Mouse (Mus musculus): ENCODE measurements around the gene Zfp119b. TPM values are rescaled to one million over a fixed set of nuclear protein-coding genes. Genes with fewer than 3 reads are reported as not detected.
A peak's percentile ranks its signal among the peaks of the same experiment; 100 is the strongest.

Zfp119b gene
- polyA plus RNA-seq, 1 experiment from 2014 or later: 3.5 TPM

GRCm38 (mm10) chr17:55964996-55965395 is 15.7 kb upstream of the Zfp119b start:
- 82% methylated on average over 9 of the region's 9 CpGs for WGBS
- no peak overlapping the region for H3K27ac ChIP-seq
- peaks cover 6% of the 10 kb centered on the region; the same call in 1 of the 2 replicates for H3K4me1 ChIP-seq (replicated peaks)
- H3K4me2 ChIP-seq (replicated peaks): no peak overlapping the region
- H3K9me3 ChIP-seq: no peaks in the 10 kb centered on the region
- ATAC-seq: no peak
- no peak overlapping the region for H3K4me3 ChIP-seq (replicated peaks)
- H3K9ac ChIP-seq: no peak overlapping the region
- peaks cover 36% of the 10 kb centered on the region for H3K36me3 ChIP-seq
- H3K27me3 ChIP-seq (replicated peaks): 0 out of 2 replicates have a peak, but pooled peaks cover 4% of the 10 kb centered on the region

- Histone ChIP-seq H3K4me1 (replicated peaks) (peaks cover 9% of the 10 kb centered on the region; the same call in 1 of the 2 replicates), H3K4me3 (replicated peaks) (no peak overlapping the region), H3K36me3 (peaks cover 36% of the 10 kb centered on the region), H3K27ac (no peak overlapping the region), H3K27me3 (replicated peaks) (no peaks in the 10 kb centered on the region), H3K9ac (no peak overlapping the region), H3K9me3 (no peaks in the 10 kb centered on the region), H3K4me2 (replicated peaks) (no peak overlapping the region)
- 95% methylated on average over 10 of the region's 10 CpGs for WGBS
- no peak for ATAC-seq
These were observed 15.2 kb upstream of the Zfp119b start for GRCm38 (mm10) chr17:55964496-55964895.

GRCm38 (mm10) chr17:55963171-55963570 is 13.9 kb upstream of the Zfp119b start:
- 64% methylated on average over 14 of the region's 14 CpGs for WGBS
- ATAC-seq: no peak

DNA sequence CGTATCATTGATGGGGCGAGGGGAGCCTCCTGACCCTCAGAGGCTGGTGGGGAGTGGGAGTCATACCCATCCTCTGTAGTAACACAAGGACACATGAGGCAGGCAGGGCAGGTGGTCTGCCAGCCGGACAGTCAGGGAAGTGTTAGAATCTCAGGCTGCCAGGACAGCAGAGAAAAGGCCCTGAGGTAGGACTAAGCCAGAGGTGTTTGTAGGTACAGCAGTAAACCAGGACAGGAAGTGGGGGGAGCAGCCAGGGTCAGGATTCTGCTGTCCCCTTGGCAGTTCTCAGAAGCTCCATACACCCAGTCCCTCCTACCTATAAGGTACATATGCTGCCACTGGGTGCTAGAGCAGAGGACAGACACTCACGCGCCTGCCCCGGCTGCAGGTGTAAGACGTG is 12.3 kb upstream of the Zfp119b start:
- H3K4me1 ChIP-seq (replicated peaks): peaks cover 25% of the 10 kb centered on the region
- no peaks in the 10 kb centered on the region for H3K9me3 ChIP-seq
- no peak for ATAC-seq
- H3K27me3 ChIP-seq (replicated peaks): no peaks in the 10 kb centered on the region
- H3K27ac ChIP-seq: no peak overlapping the region
- 96% methylated on average over 7 of the region's 7 CpGs for WGBS
- H3K36me3 ChIP-seq: peaks cover 28% of the 10 kb centered on the region
- H3K4me2 ChIP-seq (replicated peaks): no peak overlapping the region
- H3K9ac ChIP-seq: no peak overlapping the region
- no peak overlapping the region for H3K4me3 ChIP-seq (replicated peaks)

More at GRCm38 (mm10) chr17:55963171-55963570, 13.9 kb upstream of the Zfp119b start:
- no peaks in the 10 kb centered on the region for H3K9me3 ChIP-seq
- H3K36me3 ChIP-seq: peaks cover 36% of the 10 kb centered on the region
- H3K4me1 ChIP-seq (replicated peaks): peaks cover 14% of the 10 kb centered on the region
- no peak overlapping the region for H3K4me3 ChIP-seq (replicated peaks)
- H3K4me2 ChIP-seq (replicated peaks): no peak overlapping the region
- H3K27me3 ChIP-seq (replicated peaks): no peaks in the 10 kb centered on the region
- 0 out of 2 replicates have a peak overlapping the region, but pooled peaks have one; percentile 13 for H3K27ac ChIP-seq
- H3K9ac ChIP-seq: no peak overlapping the region

- Histone ChIP-seq H3K4me3 (replicated peaks) (no peak overlapping the region), H3K27me3 (replicated peaks) (no peaks in the 10 kb centered on the region), H3K36me3 (peaks cover 23% of the 10 kb centered on the region), H3K4me2 (replicated peaks) (no peak overlapping the region), H3K27ac (no peak overlapping the region), H3K9me3 (no peaks in the 10 kb centered on the region), H3K4me1 (replicated peaks) (peaks cover 32% of the 10 kb centered on the region), H3K9ac (no peak overlapping the region)
- no peak for ATAC-seq
These were observed 11.5 kb upstream of the Zfp119b start for GRCm38 (mm10) chr17:55960791-55961190.

DNA sequence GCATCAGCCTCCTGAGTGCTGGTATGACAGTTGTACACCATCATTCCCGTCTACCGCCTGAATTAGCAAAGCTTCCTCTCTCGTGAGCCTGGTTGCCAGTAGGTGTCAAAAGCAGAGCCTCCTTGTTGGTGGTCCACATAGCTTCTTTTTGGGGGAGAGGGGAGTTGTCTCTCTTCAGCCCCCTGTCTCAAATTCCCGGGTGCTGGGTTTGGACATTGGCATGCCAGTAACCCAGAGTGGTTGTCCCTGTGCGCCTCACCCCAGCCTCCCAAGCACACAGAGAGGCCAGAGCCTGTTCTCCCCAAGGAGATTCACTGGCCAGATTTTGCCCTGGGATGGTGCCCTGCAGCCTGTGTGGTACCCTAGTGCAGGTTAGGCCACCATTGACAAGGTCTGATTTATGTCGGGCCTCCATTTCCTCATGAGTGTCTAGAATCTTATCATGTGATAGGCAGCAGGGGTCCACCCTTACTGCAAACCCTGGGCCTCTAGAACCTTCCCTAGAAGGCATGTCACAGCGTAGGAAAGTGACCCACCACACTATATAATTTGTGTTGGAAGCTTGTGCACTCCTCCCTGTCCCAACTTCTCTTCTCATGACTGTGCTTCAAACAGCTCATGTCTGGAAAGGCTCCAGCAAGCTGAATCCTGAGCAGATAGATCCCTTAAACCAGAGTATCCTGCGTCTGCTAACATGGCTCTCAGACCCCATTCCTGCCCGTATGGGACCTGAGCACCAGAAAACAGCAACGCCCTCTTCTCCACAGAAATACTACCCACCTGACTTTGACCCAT is 10.8 kb upstream of the Zfp119b start:
- H3K4me3 ChIP-seq (replicated peaks): peak overlapping the region; percentile 55; the same call in 1 of the 2 replicates
- 69% methylated on average over 10 of the region's 10 CpGs for WGBS
- H3K4me1 ChIP-seq (replicated peaks): peaks cover 32% of the 10 kb centered on the region
- peaks cover 23% of the 10 kb centered on the region for H3K36me3 ChIP-seq
- peak overlapping the region; percentile 63 for H3K4me2 ChIP-seq (replicated peaks)
- H3K27me3 ChIP-seq (replicated peaks): 0 out of 2 replicates have a peak, but pooled peaks cover under 1% of the 10 kb centered on the region
- no peak for ATAC-seq
- H3K9me3 ChIP-seq: no peaks in the 10 kb centered on the region
- 0 out of 2 replicates have a peak overlapping the region, but pooled peaks have one; percentile 62 for H3K9ac ChIP-seq
- no peak overlapping the region for H3K27ac ChIP-seq

GRCm38 (mm10) chr17:55958918-55959728 is 9.8 kb upstream of the Zfp119b start, which contains the start of gene Yju2:
Yju2 (plus strand) TSS chr17:55959099.
- Histone ChIP-seq H3K36me3 (peaks cover 14% of the 10 kb centered on the region; the same call in 1 of the 2 replicates), H3K9ac (peak within 1 kb of the TSS; percentile 62), H3K4me1 (replicated peaks) (peaks cover 32% of the 10 kb centered on the region), H3K27me3 (replicated peaks) (peaks cover 11% of the 10 kb centered on the region; the same call in 1 of the 2 replicates), H3K27ac (peak within 1 kb of the TSS; percentile 99), H3K4me2 (replicated peaks) (peak within 1 kb of the TSS; percentile 78), H3K4me3 (replicated peaks) (peak within 1 kb of the TSS; percentile 55), H3K9me3 (no peaks in the 10 kb centered on the region)
- ATAC-seq: peak; percentile 92
- under 1% methylated on average over 46 of the region's 46 CpGs for WGBS

- 33% methylated on average over 2 of the region's 2 CpGs for WGBS
These were observed 9.2 kb upstream of the Zfp119b start for GRCm38 (mm10) chr17:55958584-55958886.

DNA sequence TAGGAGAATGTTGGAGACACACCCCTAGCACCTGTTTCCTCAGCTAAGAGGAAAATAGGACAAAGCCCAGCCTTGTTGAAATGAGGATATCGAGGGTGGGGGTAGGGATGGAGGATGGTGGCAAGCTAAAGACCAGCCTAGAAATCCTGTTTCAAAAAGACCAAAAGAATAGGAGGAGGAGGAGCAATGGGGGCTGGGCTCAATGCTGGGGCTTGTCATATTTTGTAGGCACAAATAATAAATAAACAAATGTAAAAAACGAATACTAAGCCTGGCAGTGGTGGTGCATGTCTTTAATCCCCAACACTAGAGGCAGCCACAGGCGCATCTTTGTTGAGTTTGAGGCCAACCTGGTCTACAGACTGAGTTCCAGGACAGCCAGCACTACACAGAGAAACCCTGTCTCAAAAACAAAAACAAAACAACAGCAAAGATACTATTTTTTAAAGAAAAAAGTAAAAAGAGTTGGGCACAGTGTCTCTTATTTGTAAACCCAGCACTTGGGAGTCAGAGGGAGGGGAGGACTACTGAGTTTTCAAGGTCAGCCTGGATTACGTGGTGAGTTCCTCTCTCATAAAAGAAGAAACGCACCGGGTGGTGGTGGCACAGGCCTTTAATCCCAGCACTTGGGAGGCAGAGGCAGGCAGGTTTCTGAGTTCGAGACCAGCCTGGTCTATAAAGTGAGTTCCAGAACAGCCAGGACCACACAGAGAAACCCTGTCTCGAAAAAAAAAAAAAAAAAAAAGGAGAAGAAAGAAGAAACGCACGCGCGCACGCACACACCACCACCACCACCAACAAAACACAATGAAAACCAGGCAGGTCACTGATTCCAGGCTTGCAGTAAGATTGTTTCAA is 8.7 kb upstream of the Zfp119b start:
- Histone ChIP-seq H3K4me2 (replicated peaks) (peak overlapping the region; percentile 78), H3K9ac (peak overlapping the region; percentile 46), H3K4me3 (replicated peaks) (peak overlapping the region; percentile 55), H3K27ac (peak overlapping the region; percentile 44; the same call in 1 of the 2 replicates), H3K4me1 (replicated peaks) (peaks cover 28% of the 10 kb centered on the region), H3K27me3 (replicated peaks) (peaks cover 11% of the 10 kb centered on the region; the same call in 1 of the 2 replicates), H3K36me3 (peaks cover 14% of the 10 kb centered on the region; the same call in 1 of the 2 replicates), H3K9me3 (no peaks in the 10 kb centered on the region)
- no peak for ATAC-seq
- 73% methylated on average over 13 of the region's 13 CpGs for whole genome bisulfite sequencing

More at GRCm38 (mm10) chr17:55958584-55958886, 9.2 kb upstream of the Zfp119b start:
- Histone ChIP-seq H3K4me3 (replicated peaks) (peak overlapping the region; percentile 55), H3K27me3 (replicated peaks) (peaks cover 11% of the 10 kb centered on the region; the same call in 1 of the 2 replicates), H3K4me2 (replicated peaks) (peak overlapping the region; percentile 78), H3K4me1 (replicated peaks) (peaks cover 32% of the 10 kb centered on the region), H3K9ac (peak overlapping the region; percentile 46), H3K9me3 (no peaks in the 10 kb centered on the region), H3K36me3 (peaks cover 14% of the 10 kb centered on the region; the same call in 1 of the 2 replicates), H3K27ac (peak overlapping the region; percentile 44; the same call in 1 of the 2 replicates)
- no peak for ATAC-seq

DNA sequence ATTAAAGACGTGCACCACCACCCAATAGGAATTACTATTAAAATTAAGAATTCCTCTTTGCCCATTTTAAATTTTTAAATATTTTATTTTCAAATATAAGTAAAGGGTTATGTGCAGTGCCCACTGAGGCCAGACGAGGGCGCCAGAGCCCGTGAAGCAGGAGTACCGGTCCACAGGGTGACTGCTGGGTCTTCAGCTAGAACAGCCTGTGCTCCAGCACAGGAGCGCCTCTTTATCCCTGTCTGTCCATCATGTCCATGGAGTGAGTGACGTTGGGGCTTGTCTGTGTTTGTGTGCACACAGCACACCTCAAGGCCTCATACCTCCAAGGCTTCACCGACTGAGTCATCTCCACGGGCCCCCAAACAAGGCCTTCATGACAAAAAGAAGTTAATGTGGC is 7.9 kb upstream of the Zfp119b start:
- Histone ChIP-seq H3K27ac (no peak overlapping the region), H3K36me3 (peaks cover 12% of the 10 kb centered on the region; the same call in 1 of the 2 replicates), H3K4me2 (replicated peaks) (no peak overlapping the region), H3K4me1 (replicated peaks) (peaks cover 28% of the 10 kb centered on the region), H3K9ac (no peak overlapping the region), H3K27me3 (replicated peaks) (peaks cover 11% of the 10 kb centered on the region; the same call in 1 of the 2 replicates), H3K4me3 (replicated peaks) (no peak overlapping the region), H3K9me3 (no peaks in the 10 kb centered on the region)
- 0 out of 2 replicates have a peak, but pooled peaks have one; percentile 18 for ATAC-seq
- WGBS: 15% methylated on average over 9 of the region's 9 CpGs

DNA sequence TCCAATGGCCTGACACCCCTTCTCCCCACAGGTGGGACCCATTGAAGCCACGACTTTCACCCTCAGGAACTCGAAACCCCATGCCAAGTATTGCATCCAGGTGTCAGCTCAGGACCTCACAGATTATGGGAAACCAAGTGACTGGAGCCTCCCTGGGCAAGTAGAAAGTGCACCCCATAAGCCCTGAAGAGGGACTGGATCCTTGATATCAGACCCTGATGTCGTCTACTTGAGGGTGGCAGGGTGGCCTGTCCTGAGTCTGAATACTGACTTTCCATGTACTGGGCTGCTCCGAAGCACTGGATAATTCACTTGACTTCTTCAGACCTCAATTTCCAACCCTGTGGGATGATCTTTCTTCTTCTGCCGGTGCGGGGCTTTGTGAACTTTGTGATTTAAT is 7.3 kb upstream of the Zfp119b start:
- Histone ChIP-seq H3K9me3 (no peaks in the 10 kb centered on the region), H3K4me1 (replicated peaks) (peaks cover 28% of the 10 kb centered on the region), H3K36me3 (peaks cover 8% of the 10 kb centered on the region; the same call in 1 of the 2 replicates), H3K4me2 (replicated peaks) (peak overlapping the region; percentile 82), H3K9ac (peak overlapping the region; percentile 37; the same call in 1 of the 2 replicates), H3K27me3 (replicated peaks) (peaks cover 11% of the 10 kb centered on the region; the same call in 1 of the 2 replicates), H3K4me3 (replicated peaks) (peak overlapping the region; percentile 50), H3K27ac (no peak overlapping the region)
- ATAC-seq: 0 out of 2 replicates have a peak, but pooled peaks have one; percentile 0
- 36% methylated on average over 6 of the region's 6 CpGs for WGBS
